Mouse (Mus musculus) G1E (cell line): Measurements from ENCODE around the gene Zfp638.

Source experiments
- CTCF ChIP-seq: IDR thresholded peaks from 2 replicates; pipeline ENCODE4 v1.5.1; 2012; ENCODE audit warnings: low read depth, low read length, inconsistent platforms, mixed read lengths
- GATA1 ChIP-seq: IDR thresholded peaks from 2 replicates; pipeline ENCODE4 v1.6.1; 2012; ENCODE audit warnings: borderline replicate concordance, low read length, inconsistent platforms, mixed read lengths
- POLR2AphosphoS5 ChIP-seq: IDR thresholded peaks from 2 replicates; pipeline ENCODE4 v1.6.1; 2012; ENCODE audit warnings: low read depth, low read length, inconsistent platforms; ENCODE audit not compliant: insufficient replicate concordance
- TAL1 ChIP-seq: conservative IDR thresholded peaks from 2 replicates; pipeline ENCODE4 v1.6.1; 2012; ENCODE audit warnings: low read depth, low read length, inconsistent platforms, mixed read lengths

DNA sequence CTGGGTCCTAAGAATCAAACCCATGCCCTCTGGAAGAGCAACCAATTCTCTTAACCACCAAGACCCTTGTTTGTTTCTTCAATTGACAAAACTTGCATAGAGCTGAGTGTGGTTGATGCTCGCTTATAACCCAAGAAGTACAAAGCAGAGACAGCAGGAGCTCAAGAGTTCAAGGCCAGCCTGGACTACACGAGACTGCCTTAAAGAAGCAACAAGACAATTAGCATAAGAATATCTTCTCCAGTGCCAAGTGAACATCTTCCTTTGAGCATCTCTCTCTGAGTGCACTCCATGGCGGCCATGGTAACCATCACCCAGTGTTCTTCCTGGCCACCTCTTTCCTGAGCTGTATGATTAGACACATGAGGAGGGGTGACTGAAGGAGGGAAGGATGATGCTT lies 158.7 kb downstream of the Zfp638 start:
- TF ChIP-seq CTCF (no peak), GATA1 (no peak), TAL1 (no peak), POLR2AphosphoS5 (no peak)
